Mouse (Mus musculus) spleen, adult 10 weeks (tissue): ENCODE data around the gene Aspg. TPM values are rescaled to one million over a fixed set of nuclear protein-coding genes. Genes with fewer than 3 reads are reported as not detected.

Source experiments
- polyA plus RNA-seq: library from polyadenylated mRNA; stranded (reverse); fragments of 350-450 nt; fragmentation: Illumina TruSeq; extraction: RNeasy Lipid Tissue Mini Kit (QIAGEN cat#74804); gene quantifications from one replicate; pipeline ENCODE4 v1.2.3, GENCODE M21; 2015; ENCODE audit warnings: low replicate concordance; ENCODE audit not compliant: insufficient read depth

Aspg gene
- not detected for polyA plus RNA-seq

GRCm38 (mm10) chr12:112106541-112106971 lies at the start of gene Aspg:
Gene Aspg, plus strand, starts transcription at chr12:112106679.

GRCm38 (mm10) chr12:112145875-112146651 lies 39.6 kb downstream of the Aspg start, which contains the start of gene Kif26a:
Gene Kif26a, plus strand, starts transcription at chr12:112146208.

Other genes starting within 250 kb of the Aspg start
- 21.9 TPM for gene Ppp1r13b, start 198.6 kb upstream of the Aspg start, polyA plus RNA-seq
- gene Atp5mpl, start 139.7 kb upstream of the Aspg start, polyA plus RNA-seq, result 546 TPM
- not detected for gene Tdrd9, start 135.1 kb upstream of the Aspg start, polyA plus RNA-seq
- not detected for gene Rd3l, start 125.4 kb upstream of the Aspg start, polyA plus RNA-seq
- 0.25 TPM for gene Kif26a, start 39.5 kb downstream of the Aspg start, polyA plus RNA-seq